Mouse (Mus musculus): ENCODE data around the gene Palld. TPM values are rescaled to one million over a fixed set of nuclear protein-coding genes. Genes with fewer than 3 reads are reported as not detected.

Palld gene
- total and polyA plus RNA-seq, 3 experiments: 0.87 to 7.1 (median 2.6) TPM

DNA sequence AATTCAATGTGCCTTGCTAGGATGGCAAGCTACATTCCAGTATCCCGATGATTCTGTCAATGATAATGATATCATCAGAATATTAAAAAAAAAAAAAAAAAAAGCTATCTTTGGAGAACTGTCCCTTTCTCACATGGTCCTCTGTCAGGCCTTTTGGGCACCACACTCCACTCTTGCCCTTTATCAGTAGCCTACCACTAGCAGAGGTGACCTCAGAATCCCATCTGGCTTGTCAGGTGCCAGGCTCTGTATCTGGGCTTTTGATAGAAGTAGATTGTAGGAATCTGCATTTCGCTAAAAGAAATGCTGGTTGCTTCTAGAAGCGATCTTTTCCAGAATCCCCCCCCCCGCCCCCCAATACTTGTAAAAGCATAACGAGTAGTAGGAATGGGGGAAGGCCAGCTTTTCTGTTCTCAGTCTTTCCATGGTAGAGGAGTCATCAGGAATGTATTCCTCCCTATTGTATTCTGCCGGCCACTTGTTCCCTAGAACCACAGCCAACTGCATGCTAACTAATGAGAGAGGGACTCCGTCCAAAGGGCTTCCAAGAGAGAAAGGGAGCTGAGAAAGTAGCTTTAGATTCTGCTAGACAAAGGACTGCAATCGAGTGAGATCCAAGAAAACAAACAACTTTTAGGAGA lies 143.7 kb downstream of the Palld start:
- Histone ChIP-seq H3K27ac (ENCODE audit: insufficient read depth, low read depth) (no peak overlapping the region), H3K9me3 (replicated peaks; ENCODE audit: low read length) (no peaks in the 10 kb centered on the region), H3K4me3 (replicated peaks in 1 of 3; ENCODE audit: low read depth in 2 of 3, low read length in 2 of 3, poor library complexity in 1 of 3) (no peak overlapping the region), H3K4me2 (ENCODE audit: insufficient read depth, low read depth, poor library complexity, severe bottlenecking) (no peak overlapping the region), H3K27me3 (replicated peaks) (no peaks in the 10 kb centered on the region), H3K36me3 (replicated peaks in 1 of 2; ENCODE audit: control insufficient read depth in 1 of 2, insufficient read depth in 1 of 2, low read length in 1 of 2) (no peaks in the 10 kb centered on the region), H3K9ac (ENCODE audit: insufficient read depth, low read depth) (no peak overlapping the region), H3K4me1 (ENCODE audit: control insufficient read depth in 1 of 2, insufficient read depth in 2 of 2) (no peaks in the 10 kb centered on the region), H3K79me2 (replicated peaks; ENCODE audit: control insufficient read depth, extremely low read depth, insufficient read depth, poor library complexity, severe bottlenecking) (no peaks in the 10 kb centered on the region)
- no peak for DNase-seq (ENCODE audit: extremely low read depth)
- TF ChIP-seq MAFK (IDR thresholded peaks at IDR 0.05; ENCODE audit: insufficient replicate concordance, low read length) (no peak), RAD21 (IDR thresholded peaks at IDR 0.05; ENCODE audit: low read depth, low read length) (no peak), ETS1 (conservative IDR thresholded peaks at IDR 0.05; ENCODE audit: low read depth, low read length) (no peak), ZC3H11A (IDR thresholded peaks at IDR 0.05; ENCODE audit: low read depth, low read length) (no peak), CHD1 (IDR thresholded peaks at IDR 0.05; ENCODE audit: low read depth, low read length) (no peak), ELF1 (IDR thresholded peaks at IDR 0.05; ENCODE audit: low read depth, low read length) (no peak), HCFC1 (IDR thresholded peaks at IDR 0.05; ENCODE audit: low read depth, low read length) (no peak)
- in situ Hi-C loops (cut with MboI; ENCODE audit: low pct_ligation_motif_present, low pct_unique_long_range_greater_than_20kb, low sequenced_read_pairs) (no loop called here), dilution Hi-C loops (cut with MboI; ENCODE audit: extremely low pct_ligation_motif_present, extremely low pct_unique_long_range_greater_than_20kb, low sequenced_read_pairs) (no loop called here)

DNA sequence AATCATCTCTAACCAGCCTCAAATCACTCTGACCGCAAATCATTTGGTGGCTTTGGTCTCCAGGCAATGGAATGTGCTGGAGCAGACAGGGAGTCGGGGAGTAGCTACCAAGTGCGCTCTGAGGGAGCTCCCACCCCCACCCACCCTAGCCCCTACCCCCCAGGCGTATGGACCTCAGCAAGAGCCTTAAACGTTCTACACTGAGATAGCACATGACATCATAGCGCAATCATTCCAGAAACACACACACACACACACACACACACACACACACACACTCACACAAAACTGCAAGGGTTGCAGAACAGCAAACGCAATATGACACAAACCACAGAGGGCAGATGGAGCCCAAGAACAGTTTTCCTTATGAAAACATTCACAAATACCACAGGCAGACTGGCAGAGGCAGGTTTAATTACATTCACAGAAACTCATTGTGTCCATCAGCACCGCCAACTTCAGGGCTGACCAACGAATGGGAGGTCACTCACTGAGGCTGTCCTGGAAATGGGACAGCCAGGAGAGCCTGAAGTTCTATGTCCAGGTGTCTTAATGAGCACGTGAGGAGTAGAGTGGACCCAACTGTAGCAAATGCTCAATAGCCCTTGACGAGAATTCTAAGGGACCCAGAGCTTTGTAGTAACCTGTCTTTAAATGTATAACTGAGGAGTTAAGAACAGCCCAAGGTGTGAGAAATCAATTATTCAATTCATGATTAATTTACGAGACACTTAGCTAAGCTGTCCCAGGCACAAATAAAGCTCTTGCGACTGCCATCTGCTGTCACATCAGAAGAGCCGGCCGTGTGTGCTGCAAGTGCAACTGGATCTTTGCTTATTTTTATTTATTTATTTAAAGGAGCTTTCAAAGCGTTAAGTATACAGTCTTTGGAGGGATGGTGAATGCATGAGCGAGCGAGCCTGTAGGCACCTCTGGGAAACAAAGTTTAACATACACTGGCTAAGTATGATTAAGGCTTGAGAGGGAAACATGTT lies 145.2 kb downstream of the Palld start:
- H3K27me3 ChIP-seq (replicated peaks): no peaks in the 10 kb centered on the region
- no peaks in the 10 kb centered on the region for H3K36me3 ChIP-seq (replicated peaks in 1 of 2; ENCODE audit: control insufficient read depth in 1 of 2, insufficient read depth in 1 of 2, low read length in 1 of 2)
- no peak overlapping the region for H3K4me2 ChIP-seq (ENCODE audit: insufficient read depth, low read depth, poor library complexity, severe bottlenecking)
- H3K4me1 ChIP-seq (ENCODE audit: control insufficient read depth in 1 of 2, insufficient read depth in 2 of 2): no peaks in the 10 kb centered on the region
- no peak overlapping the region for H3K27ac ChIP-seq (ENCODE audit: insufficient read depth, low read depth)
- no peaks in the 10 kb centered on the region for H3K9me3 ChIP-seq (replicated peaks; ENCODE audit: low read length)
- no peaks in the 10 kb centered on the region for H3K79me2 ChIP-seq (replicated peaks; ENCODE audit: control insufficient read depth, extremely low read depth, insufficient read depth, poor library complexity, severe bottlenecking)
- H3K9ac ChIP-seq (ENCODE audit: insufficient read depth, low read depth): no peak overlapping the region
- DNase-seq (ENCODE audit: extremely low read depth): no peak
- in situ Hi-C loops (cut with MboI; ENCODE audit: low pct_ligation_motif_present, low pct_unique_long_range_greater_than_20kb, low sequenced_read_pairs) (no loop called here), dilution Hi-C loops (cut with MboI; ENCODE audit: extremely low pct_ligation_motif_present, extremely low pct_unique_long_range_greater_than_20kb, low sequenced_read_pairs) (no loop called here)
- no peak overlapping the region for H3K4me3 ChIP-seq (replicated peaks in 1 of 3; ENCODE audit: low read depth in 2 of 3, low read length in 2 of 3, poor library complexity in 1 of 3)
- TF ChIP-seq IRF4 (IDR thresholded peaks at IDR 0.05; ENCODE audit: low read depth, low read length) (no peak), BHLHE40 (IDR thresholded peaks at IDR 0.05; ENCODE audit: low read depth, low read length) (no peak)

DNA sequence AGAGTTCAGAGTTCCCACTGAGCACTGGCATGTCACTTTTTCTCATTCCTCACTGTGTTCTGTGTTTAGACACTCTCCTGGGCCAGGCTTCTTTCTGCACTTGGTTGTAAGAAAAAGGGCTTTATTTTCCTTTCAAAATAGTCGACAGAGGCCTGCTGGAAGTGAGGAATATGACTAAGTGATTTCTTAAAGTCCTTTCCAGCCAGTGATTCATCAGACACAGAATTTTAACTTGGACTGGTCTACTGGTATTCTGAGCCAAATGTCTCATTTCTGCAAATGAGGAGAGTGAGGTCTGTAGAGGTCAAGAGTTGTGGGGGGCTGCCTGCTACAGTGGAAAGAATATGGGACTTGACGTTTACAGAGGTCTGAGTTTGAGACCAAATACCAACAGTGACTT lies 147.3 kb downstream of the Palld start:
- no peaks in the 10 kb centered on the region for H3K9me3 ChIP-seq (replicated peaks; ENCODE audit: low read length)
- no peaks in the 10 kb centered on the region for H3K36me3 ChIP-seq (replicated peaks in 1 of 2; ENCODE audit: control insufficient read depth in 1 of 2, insufficient read depth in 1 of 2, low read length in 1 of 2)
- no peaks in the 10 kb centered on the region for H3K79me2 ChIP-seq (replicated peaks; ENCODE audit: control insufficient read depth, extremely low read depth, insufficient read depth, poor library complexity, severe bottlenecking)
- H3K9ac ChIP-seq (ENCODE audit: insufficient read depth, low read depth): no peak overlapping the region
- dilution Hi-C loops (cut with MboI; ENCODE audit: extremely low pct_ligation_motif_present, extremely low pct_unique_long_range_greater_than_20kb, low sequenced_read_pairs): no loop called here
- DNase-seq (ENCODE audit: extremely low read depth): no peak
- H3K27ac ChIP-seq (ENCODE audit: insufficient read depth, low read depth): no peak overlapping the region
- TF ChIP-seq MAZ (IDR thresholded peaks at IDR 0.05; ENCODE audit: low read depth, low read length) (no peak), UBTF (IDR thresholded peaks at IDR 0.05; ENCODE audit: low read depth, low read length) (no peak), ZNF384 (IDR thresholded peaks at IDR 0.05; ENCODE audit: low read depth, low read length) (no peak), ELF1 (IDR thresholded peaks at IDR 0.05; ENCODE audit: low read depth, low read length) (no peak), RCOR1 (conservative IDR thresholded peaks at IDR 0.05; ENCODE audit: low read depth, low read length) (no peak), KAT2A (IDR thresholded peaks at IDR 0.05; ENCODE audit: insufficient replicate concordance, low read length) (no peak), EP300 (IDR thresholded peaks at IDR 0.05; ENCODE audit: low read length) (no peak)
- no peak overlapping the region for H3K4me2 ChIP-seq (ENCODE audit: insufficient read depth, low read depth, poor library complexity, severe bottlenecking)
- in situ Hi-C loops (cut with MboI; ENCODE audit: low pct_ligation_motif_present, low pct_unique_long_range_greater_than_20kb, low sequenced_read_pairs): no loop called here
- H3K27me3 ChIP-seq (replicated peaks): no peaks in the 10 kb centered on the region
- no peak overlapping the region for H3K4me3 ChIP-seq (replicated peaks in 1 of 3; ENCODE audit: low read depth in 2 of 3, low read length in 2 of 3, poor library complexity in 1 of 3)
- no peaks in the 10 kb centered on the region for H3K4me1 ChIP-seq (ENCODE audit: control insufficient read depth in 1 of 2, insufficient read depth in 2 of 2)
